Mouse (Mus musculus) monocyte, adult 59 days (primary cell): ENCODE results near the gene Rpl38. TPM values are rescaled to one million over a fixed set of nuclear protein-coding genes. Genes with fewer than 3 reads are reported as not detected.

Experiments
- total RNA-seq, 2 experiments: library from RNA; stranded (reverse); gene quantifications; one replicate each; pipeline ENCODE4 v1.2.4; 2023

The Rpl38 gene
- total RNA-seq, result 1,000 to 10,000 TPM; 1,255 to 1,587 TPM

DNA sequence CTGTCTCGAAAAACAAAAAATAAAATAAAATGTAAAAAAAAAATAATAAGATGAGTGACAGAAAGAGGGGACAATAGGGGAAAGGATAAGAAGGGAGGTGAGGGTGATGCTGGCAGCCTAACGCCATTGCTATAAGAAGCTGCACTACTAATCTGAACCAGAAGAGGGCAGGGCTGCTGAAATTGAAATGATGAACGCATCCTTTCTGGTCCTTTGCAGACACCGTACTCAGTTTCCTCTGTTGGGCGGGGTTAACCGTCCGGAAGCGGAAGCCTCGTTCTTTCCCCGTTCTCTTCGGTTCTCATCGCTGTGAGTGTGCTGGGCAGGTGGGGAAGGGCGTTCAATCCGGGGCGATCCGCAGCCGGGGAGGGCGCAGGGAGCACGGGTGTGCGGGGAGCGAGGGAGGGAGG, at the start of gene Rpl38:
Rpl38 (plus strand) TSS at position 224 of the 410 bp plus-strand sequence.

GRCm38 (mm10) chr11:114675341-114675825, 7.1 kb downstream of the Rpl38 start, which contains the start of gene Ttyh2:
Gene Ttyh2, plus strand, starts transcription at chr11:114675431.

Other genes with a start within 250 kb of the Rpl38 start
- gene Ttyh2, start 6.9 kb downstream of the Rpl38 start, total RNA-seq, result 10 to 100 TPM; 10.0 to 15.2 TPM
- not detected for gene Dnaic2, start 58.9 kb downstream of the Rpl38 start, total RNA-seq
- 1 to 10 TPM; 4.4 to 5.6 TPM for gene Kif19a, start 96.9 kb downstream of the Rpl38 start, total RNA-seq
- gene Btbd17, start 127.4 kb downstream of the Rpl38 start, total RNA-seq, result not detected
- gene Gpr142, start 130.4 kb downstream of the Rpl38 start, total RNA-seq, result not detected
- gene Gprc5c, start 182.6 kb downstream of the Rpl38 start, total RNA-seq, result 10 to 100 TPM; 22.6 to 32.7 TPM
- 100 to 1,000 TPM; 240 to 258 TPM for gene Cd300a, start 221.5 kb downstream of the Rpl38 start, total RNA-seq